Mouse (Mus musculus): ENCODE measurements at regions not wholly inside any gene's neighbourhood (a gene's known extent, or its start where the extent isn't known, plus 50 kb on each side); places are given as distances from the start of the nearest gene placed in this dataset.
A peak's percentile ranks its signal among the peaks of the same experiment; 100 is the strongest.

- intact Hi-C loops (cut with DNase I): no loop called here
- DNase-seq (ENCODE audit: low spot score in 2 of 2): no peak
Observed at GRCm38 (mm10) chr2:117524437-117524836, 181.6 kb upstream of the Rasgrp1 start.

DNA sequence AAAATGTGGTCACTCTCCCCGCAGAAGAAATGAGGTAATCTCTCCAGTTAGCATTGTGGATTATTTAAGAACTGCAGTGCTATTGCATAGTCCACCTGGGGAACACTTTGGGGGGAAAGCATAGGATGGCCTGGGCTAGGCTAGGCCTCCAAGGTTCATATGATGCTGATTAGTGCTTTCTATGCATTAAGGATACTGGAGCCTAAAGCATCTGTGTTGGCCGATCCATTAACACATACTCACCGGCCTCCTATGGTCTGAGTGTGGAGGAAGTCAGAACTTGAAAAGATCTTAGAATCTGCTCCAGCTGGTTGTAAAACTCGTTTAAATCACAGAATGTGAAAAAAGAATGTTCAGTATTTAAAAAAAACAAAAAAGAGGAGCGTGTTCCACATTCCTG lies 196.1 kb upstream of the Rasgrp1 start:
- intact Hi-C loops (cut with DNase I): no loop called here
- no peak for DNase-seq (ENCODE audit: low spot score in 2 of 2)

- intact Hi-C loops (cut with DNase I): no loop called here
Observed at GRCm38 (mm10) chr2:117539285-117539684, 196.5 kb upstream of the Rasgrp1 start.

GRCm38 (mm10) chr2:117541471-117541870 lies 198.7 kb upstream of the Rasgrp1 start:
- peak; percentile 58 to 65 for DNase-seq (ENCODE audit: low spot score in 2 of 2)
- intact Hi-C loops (cut with DNase I): loop anchor here (5.0 kb wide), 1 partner anchor 701 kb away; no protein-coding TSS in a partner anchor

More at GRCm38 (mm10) chr2:117539285-117539684, 196.5 kb upstream of the Rasgrp1 start:
- no peak for DNase-seq (ENCODE audit: low spot score in 2 of 2)

GRCm38 (mm10) chr2:117542298-117542697 lies 199.5 kb upstream of the Rasgrp1 start:
- no peak for DNase-seq (ENCODE audit: low spot score in 2 of 2)
- intact Hi-C loops (cut with DNase I): loop anchor here (1.0 to 5.0 kb wide), 2 partner anchors 569 to 700 kb away; partner anchors contain the start of gene Thbs1

- intact Hi-C loops (cut with DNase I): loop anchor here (5.0 kb wide), 1 partner anchor 699 kb away; no protein-coding TSS in a partner anchor
- no peak for DNase-seq (ENCODE audit: low spot score in 2 of 2)
Observed at GRCm38 (mm10) chr2:117543301-117543782, 200.5 kb upstream of the Rasgrp1 start.

DNA sequence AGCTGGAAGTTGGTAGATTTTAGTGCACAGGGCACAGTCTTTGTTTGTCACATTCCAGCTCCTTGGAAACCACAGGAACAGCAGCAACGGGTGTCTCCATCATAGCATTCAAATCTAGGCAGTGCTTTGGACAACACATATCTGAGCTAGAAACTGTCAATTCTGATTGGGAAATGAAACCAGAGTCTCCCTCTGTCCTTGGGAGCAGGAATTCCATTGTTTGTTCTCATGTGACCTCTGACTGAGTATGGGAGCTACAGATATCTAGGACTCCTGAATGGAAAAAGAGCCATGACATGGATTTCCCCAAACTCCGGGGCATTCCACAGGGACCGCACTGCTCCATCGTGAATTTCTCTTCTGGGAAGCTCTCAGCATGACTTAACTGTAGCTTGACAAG lies 205.5 kb upstream of the Rasgrp1 start:
- DNase-seq (ENCODE audit: low spot score in 2 of 2): no peak
- intact Hi-C loops (cut with DNase I): no loop called here

DNA sequence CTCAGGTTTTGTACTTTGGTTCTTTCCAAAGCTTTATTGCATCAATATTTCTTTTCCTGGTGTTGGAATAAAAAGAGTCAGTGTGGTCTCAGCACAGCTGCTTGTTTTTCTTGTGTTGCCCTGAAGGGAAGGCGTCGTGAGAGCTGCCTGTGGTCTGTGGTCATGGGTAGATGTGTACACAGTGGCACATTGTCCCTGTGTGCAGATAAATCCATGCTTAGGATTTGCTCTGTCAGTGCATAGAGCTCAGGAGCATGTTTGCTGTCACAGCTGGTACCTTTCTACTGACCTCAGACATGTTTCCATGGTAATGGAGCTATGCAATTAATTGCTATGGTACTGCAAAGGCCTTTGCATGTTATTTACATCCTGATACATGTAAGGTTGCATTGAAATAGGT lies 213.5 kb upstream of the Rasgrp1 start:
- intact Hi-C loops (cut with DNase I): no loop called here
- no peak for DNase-seq (ENCODE audit: low spot score in 2 of 2)

DNA sequence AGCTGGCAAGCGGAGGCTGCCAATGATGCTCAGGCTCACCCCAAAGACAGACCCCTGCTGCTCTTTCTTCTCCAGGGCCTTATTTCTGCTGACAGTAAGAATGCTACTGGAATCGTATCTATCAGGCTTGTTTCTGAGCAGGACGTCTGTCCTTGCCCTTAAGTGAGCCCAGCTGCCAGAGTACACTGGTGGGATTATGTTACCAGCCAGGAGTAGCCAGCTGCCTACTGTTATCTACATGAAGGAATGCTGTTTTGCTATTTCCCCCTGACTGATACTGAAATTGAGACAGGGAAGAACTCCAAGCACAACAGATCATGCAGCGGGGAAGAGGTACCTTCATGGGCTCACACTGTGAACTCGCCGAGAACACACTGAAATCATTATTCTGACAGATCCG lies 228.2 kb upstream of the Rasgrp1 start:
- intact Hi-C loops (cut with DNase I): no loop called here
- DNase-seq (ENCODE audit: low spot score in 2 of 2): no peak

DNA sequence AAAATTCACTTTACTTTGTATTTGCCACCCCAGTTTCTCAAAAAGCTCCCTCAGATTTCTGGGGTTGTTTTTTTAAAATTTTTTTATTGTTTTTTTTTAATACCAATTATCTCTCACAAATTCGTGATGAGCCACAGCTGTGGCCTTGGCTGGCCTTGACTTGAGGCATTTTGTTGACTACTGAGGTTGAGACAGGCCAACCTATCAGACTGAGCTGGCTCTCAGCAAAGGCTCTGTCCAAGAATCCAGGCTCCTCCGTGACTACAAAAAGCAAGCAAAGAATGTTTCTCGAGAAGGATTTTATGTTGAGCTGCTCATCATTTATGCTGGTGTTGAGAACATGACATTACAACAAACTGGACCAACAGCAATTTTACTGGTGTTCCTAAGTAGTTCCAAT lies 244.6 kb upstream of the Rasgrp1 start:
- intact Hi-C loops (cut with DNase I): no loop called here
- no peak for DNase-seq (ENCODE audit: low spot score in 2 of 2)

GRCm38 (mm10) chr2:117595028-117595427 lies 252.2 kb upstream of the Rasgrp1 start:
- DNase-seq (ENCODE audit: low spot score in 2 of 2): no peak
- intact Hi-C loops (cut with DNase I): no loop called here

DNA sequence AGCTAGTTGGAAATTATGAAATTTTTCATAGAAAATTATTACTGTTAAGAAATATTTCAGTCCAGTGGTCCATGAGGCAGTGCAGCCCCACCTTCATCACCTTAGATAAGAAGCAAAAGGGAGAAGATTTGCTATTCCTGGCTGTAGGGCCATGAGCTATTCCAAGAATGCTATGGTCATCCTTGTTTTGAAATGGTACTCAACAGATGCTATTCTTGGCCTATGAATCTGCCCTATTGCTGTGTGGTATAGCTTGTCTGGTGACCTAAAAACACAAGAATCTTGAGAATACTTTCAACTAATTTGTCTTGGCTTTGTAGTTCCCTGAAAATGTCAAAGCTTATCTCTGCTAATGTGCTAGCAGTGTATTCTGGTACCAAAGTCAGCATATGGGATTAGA lies 254.8 kb upstream of the Rasgrp1 start:
- DNase-seq (ENCODE audit: low spot score in 2 of 2): no peak
- intact Hi-C loops (cut with DNase I): no loop called here

DNA sequence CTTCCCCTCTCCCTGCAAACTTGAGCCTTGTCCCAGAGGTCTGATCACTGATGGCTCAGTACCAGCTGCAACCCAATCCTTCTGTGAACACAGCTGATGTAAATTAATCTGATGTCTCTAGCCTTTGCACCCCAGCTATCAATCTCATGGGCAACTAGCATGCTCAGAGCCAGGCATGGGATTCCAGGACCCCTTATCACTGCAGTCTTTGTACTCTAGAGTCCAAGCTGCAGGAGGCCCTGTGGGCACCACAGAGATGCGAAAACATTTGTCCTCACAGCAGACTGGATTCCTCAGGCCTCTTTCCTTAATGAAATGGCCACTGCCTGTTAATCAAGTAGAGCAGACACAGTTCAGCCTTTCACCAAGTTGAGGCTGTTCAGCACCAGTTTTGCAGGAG lies 272.0 kb upstream of the Rasgrp1 start:
- no peak for DNase-seq (ENCODE audit: low spot score in 2 of 2)
- intact Hi-C loops (cut with DNase I): no loop called here

- intact Hi-C loops (cut with DNase I): no loop called here
- DNase-seq (ENCODE audit: low spot score in 2 of 2): no peak
Observed at GRCm38 (mm10) chr2:117618063-117618462, 275.3 kb upstream of the Rasgrp1 start.

- intact Hi-C loops (cut with DNase I): no loop called here
- DNase-seq (ENCODE audit: low spot score in 2 of 2): no peak
Observed at GRCm38 (mm10) chr2:117623955-117624354, 281.2 kb upstream of the Rasgrp1 start.

- no peak for DNase-seq (ENCODE audit: low spot score in 2 of 2)
- intact Hi-C loops (cut with DNase I): no loop called here
Observed at GRCm38 (mm10) chr2:117634906-117635305, 292.1 kb upstream of the Rasgrp1 start.

DNA sequence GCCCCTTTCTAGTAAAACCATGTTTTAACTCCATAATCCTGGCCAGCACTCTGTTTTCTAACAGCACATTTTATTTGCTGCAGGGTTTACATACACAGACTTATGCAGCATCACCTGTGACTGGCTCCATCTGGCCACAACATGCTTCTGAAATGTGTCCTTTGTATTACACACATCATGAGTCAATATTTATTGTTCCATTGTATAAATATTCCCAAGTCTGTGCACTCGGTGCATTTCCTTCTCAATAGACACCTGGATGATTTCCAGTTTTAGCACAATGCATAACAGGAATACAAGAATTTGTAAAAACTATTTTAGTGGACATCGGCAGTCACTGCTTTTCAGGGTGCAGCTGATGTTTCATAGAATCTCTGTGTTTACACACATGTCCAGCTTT lies 294.6 kb upstream of the Rasgrp1 start:
- intact Hi-C loops (cut with DNase I): no loop called here
- no peak for DNase-seq (ENCODE audit: low spot score in 2 of 2)

DNA sequence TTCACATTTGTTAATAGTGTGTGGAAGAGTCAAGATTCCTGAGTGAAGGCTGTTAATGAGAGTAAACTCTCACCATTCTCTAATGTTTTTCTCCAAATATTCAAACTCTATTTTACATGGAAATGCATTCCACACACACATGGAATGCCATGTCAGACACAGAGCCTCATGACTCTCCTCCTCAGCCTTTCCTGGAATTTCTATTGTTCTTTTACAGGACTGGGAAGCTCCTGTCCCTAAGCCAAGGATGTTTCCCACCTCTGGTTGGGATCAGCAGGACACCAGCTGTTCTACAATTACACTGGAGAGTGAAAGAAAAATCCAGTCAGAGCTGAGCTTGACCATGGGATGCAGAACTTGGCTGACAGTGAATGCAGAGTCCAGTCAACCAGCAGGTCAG lies 309.3 kb upstream of the Rasgrp1 start:
- intact Hi-C loops (cut with DNase I): no loop called here
- DNase-seq (ENCODE audit: low spot score in 2 of 2): no peak

- intact Hi-C loops (cut with DNase I): no loop called here
- no peak for DNase-seq (ENCODE audit: low spot score in 2 of 2)
Observed at GRCm38 (mm10) chr2:117652647-117653046, 309.8 kb upstream of the Rasgrp1 start.

- DNase-seq (ENCODE audit: low spot score in 2 of 2): no peak
- intact Hi-C loops (cut with DNase I): no loop called here
Observed at GRCm38 (mm10) chr2:117656546-117657175, 313.9 kb upstream of the Rasgrp1 start.

DNA sequence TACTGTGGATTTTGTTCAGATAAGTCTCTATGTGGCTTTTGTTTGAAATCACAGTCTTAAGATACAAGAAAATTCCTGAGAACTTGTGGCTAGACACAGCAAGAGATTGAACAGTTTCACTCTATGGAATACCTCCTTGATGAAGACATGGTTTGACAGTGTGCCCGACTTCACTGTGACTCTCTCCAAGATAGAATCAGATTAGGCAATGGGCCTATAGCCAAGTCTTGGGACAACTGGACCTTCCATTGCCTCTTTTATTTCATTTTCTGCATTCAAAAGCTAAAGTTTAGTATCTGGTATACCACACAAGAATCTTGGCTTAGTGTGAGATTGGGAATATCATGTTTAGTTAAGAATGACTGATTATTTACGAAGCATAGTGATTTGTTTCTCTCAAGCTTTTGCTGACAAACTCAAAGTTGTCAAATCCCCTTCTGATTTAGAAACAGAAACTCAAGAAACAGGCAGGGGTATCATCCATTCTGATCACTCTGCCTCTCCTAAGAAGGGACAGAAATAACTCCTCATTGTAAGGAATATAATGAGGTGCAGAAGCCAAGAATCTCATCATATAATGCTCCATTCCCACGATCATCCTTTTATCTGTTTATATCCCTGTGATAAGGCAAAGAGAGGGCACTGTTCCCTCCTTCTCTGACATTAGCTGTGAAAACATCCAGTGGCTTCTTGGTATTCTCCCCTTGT lies 317.6 kb upstream of the Rasgrp1 start:
- intact Hi-C loops (cut with DNase I): no loop called here
- no peak for DNase-seq (ENCODE audit: low spot score in 2 of 2)

Measured in left cerebral cortex, postnatal 36 days (tissue).